Mouse (Mus musculus): ENCODE results near the gene Svs5. TPM values are rescaled to one million over a fixed set of nuclear protein-coding genes. Genes with fewer than 3 reads are reported as not detected.

Gene Svs5
- polyA plus RNA-seq, 2 experiments = not detected

DNA sequence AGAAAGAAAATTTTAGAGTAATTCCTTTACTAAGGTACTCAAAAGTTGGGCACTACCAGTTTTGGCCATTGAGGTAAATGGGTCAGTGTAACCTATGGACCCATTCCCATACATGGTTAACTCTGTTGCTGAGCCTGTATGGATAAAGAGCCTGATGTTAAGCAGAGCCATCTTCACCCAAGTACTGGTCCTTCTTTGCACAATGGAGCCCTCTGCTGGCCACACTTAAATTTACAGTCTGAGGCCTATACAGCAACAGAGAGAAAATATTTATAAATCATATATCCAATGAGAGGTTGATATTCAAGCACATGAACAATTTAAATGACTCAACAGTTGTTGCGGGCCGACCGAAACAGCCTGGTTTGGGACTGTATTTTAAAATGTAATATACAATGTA, 16.4 kb downstream of the Svs5 start:
- Histone ChIP-seq H3K9ac (ENCODE audit: low read depth, low read length, severe bottlenecking) (no peak overlapping the region), H3K36me3 (ENCODE audit: control insufficient read depth, insufficient read depth, low read length) (no peaks in the 10 kb centered on the region), H3K4me1 (ENCODE audit: control insufficient read depth, insufficient read depth, low read length) (no peaks in the 10 kb centered on the region), H3K27me3 (ENCODE audit: control insufficient read depth, insufficient read depth, low read length) (no peaks in the 10 kb centered on the region), H3K9me3 (ENCODE audit: control insufficient read depth, low read length) (no peaks in the 10 kb centered on the region), H3K27ac (replicated peaks; ENCODE audit: low read depth, low read length) (no peak overlapping the region), H3K4me2 (replicated peaks; ENCODE audit: low read depth, low read length, severe bottlenecking) (no peak overlapping the region), H3K4me3 (replicated peaks; ENCODE audit: low read length) (no peak overlapping the region)
- ATAC-seq (ENCODE audit: low FRiP score, low read depth) (no peak), DNase-seq (ENCODE audit: low spot score) (no peak)
- TF ChIP-seq POLR2A (IDR thresholded peaks at IDR 0.05; ENCODE audit: borderline replicate concordance, extremely low read depth, insufficient read depth, insufficient read length) = no peak
- WGBS = 91% methylated on average over 3 of the region's 3 CpGs

DNA sequence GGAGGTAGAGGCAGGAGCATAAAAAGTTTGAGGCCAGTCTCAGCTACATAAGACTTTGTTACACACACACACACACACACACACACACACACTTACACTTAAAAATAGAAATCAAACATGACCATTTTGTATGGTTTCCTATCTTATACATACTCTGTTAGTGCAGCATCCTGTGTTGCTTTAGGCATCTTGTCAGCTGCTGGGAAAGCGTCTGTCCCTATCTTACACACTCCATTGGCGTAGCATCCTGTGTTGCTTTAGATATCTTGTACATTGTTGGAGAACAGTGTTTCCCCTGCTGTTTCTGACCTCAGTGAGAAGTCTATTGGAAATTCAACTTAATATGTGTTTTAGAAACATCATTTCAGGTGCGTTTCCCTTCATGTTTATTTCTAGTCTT, 20.2 kb downstream of the Svs5 start:
- H3K9ac ChIP-seq (ENCODE audit: low read depth, low read length, severe bottlenecking) = no peak overlapping the region
- H3K4me2 ChIP-seq (replicated peaks; ENCODE audit: low read depth, low read length, severe bottlenecking) = no peak overlapping the region
- WGBS = 92% methylated on average over 3 of the region's 3 CpGs
- no peak for ATAC-seq (ENCODE audit: low FRiP score, low read depth)
- H3K4me1 ChIP-seq (ENCODE audit: control insufficient read depth, insufficient read depth, low read length) = no peaks in the 10 kb centered on the region
- no peaks in the 10 kb centered on the region for H3K27me3 ChIP-seq (ENCODE audit: control insufficient read depth, insufficient read depth, low read length)
- no peak overlapping the region for H3K27ac ChIP-seq (replicated peaks; ENCODE audit: low read depth, low read length)
- no peak for DNase-seq (ENCODE audit: low spot score)
- no peaks in the 10 kb centered on the region for H3K9me3 ChIP-seq (ENCODE audit: control insufficient read depth, low read length)
- H3K4me3 ChIP-seq (replicated peaks; ENCODE audit: low read length) = no peak overlapping the region
- no peak for TF ChIP-seq POLR2A (IDR thresholded peaks at IDR 0.05; ENCODE audit: borderline replicate concordance, extremely low read depth, insufficient read depth, insufficient read length)
- H3K36me3 ChIP-seq (ENCODE audit: control insufficient read depth, insufficient read depth, low read length) = no peaks in the 10 kb centered on the region

DNA sequence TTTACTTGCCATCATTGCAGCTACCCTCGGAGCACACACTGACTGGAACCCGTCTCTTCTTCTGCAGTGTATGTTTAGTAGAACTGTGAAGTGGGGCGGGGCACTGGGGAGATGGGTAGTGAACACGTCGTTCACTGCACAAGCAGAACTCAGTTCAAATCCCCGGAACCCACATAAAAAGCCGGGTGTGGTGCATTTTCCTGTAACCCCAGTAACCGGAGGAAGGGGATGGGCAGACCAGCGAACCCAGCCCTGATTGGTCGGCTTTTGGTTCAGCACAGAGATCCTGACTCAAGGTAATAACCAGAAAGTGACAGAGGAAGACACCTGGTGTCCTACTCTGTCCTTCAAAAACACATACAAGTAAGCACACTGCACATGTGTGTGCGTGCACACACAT, 20.8 kb downstream of the Svs5 start:
- TF ChIP-seq POLR2A (IDR thresholded peaks at IDR 0.05; ENCODE audit: borderline replicate concordance, extremely low read depth, insufficient read depth, insufficient read length) = no peak
- no peaks in the 10 kb centered on the region for H3K36me3 ChIP-seq (ENCODE audit: control insufficient read depth, insufficient read depth, low read length)
- no peaks in the 10 kb centered on the region for H3K9me3 ChIP-seq (ENCODE audit: control insufficient read depth, low read length)
- DNase-seq (ENCODE audit: low spot score) (no peak), ATAC-seq (ENCODE audit: low FRiP score, low read depth) (no peak)
- H3K4me2 ChIP-seq (replicated peaks; ENCODE audit: low read depth, low read length, severe bottlenecking) = no peak overlapping the region
- WGBS = 84% methylated on average over 11 of the region's 11 CpGs
- no peak overlapping the region for H3K27ac ChIP-seq (replicated peaks; ENCODE audit: low read depth, low read length)
- no peak overlapping the region for H3K4me3 ChIP-seq (replicated peaks; ENCODE audit: low read length)
- no peak overlapping the region for H3K9ac ChIP-seq (ENCODE audit: low read depth, low read length, severe bottlenecking)
- no peaks in the 10 kb centered on the region for H3K27me3 ChIP-seq (ENCODE audit: control insufficient read depth, insufficient read depth, low read length)
- no peaks in the 10 kb centered on the region for H3K4me1 ChIP-seq (ENCODE audit: control insufficient read depth, insufficient read depth, low read length)

DNA sequence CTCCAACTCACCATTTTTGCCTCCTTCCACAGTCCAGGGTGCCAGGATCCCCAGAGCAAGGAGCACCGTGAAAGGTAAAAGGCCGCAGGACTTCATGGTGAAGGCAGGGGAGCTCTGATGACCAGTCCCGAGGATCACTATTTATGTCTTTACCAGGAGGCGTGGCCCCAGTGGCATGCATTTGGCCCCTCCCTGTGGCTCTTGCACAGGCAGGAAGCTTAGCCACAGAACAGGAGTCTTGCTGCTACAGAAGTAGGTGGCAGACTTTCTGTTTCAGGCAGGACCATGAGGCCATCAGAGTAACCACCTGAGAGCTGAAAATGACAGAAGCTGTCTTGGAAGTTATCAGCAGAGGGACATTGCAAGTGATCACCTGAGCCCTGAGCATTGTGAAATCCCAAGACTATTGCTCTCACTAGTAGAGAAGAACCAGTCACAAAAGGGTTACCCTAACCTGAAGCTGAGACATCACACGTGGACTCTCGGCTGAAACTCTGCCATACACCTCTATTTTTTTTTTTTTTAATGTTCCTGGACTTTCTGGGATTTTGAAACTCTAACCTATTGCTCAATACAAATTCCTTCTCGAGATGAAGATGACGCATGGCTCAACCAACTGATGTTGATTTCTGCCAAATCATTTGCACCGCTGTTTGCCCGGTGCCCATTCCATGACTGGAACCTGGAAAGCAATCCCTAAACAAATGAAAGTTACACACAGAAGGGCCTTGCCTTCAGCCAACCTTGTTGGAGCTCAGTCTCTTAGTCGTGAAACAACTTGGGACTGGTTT, 23.8 kb downstream of the Svs5 start:
- DNase-seq (ENCODE audit: low spot score) = no peak
- Histone ChIP-seq H3K9me3 (ENCODE audit: control insufficient read depth, low read length) (no peaks in the 10 kb centered on the region), H3K4me2 (replicated peaks; ENCODE audit: low read depth, low read length, severe bottlenecking) (no peak overlapping the region), H3K4me3 (replicated peaks; ENCODE audit: low read length) (no peak overlapping the region), H3K27me3 (ENCODE audit: control insufficient read depth, insufficient read depth, low read length) (no peaks in the 10 kb centered on the region), H3K36me3 (ENCODE audit: control insufficient read depth, insufficient read depth, low read length) (no peaks in the 10 kb centered on the region), H3K9ac (ENCODE audit: low read depth, low read length, severe bottlenecking) (no peak overlapping the region), H3K4me1 (ENCODE audit: control insufficient read depth, insufficient read depth, low read length) (no peaks in the 10 kb centered on the region), H3K27ac (replicated peaks; ENCODE audit: low read depth, low read length) (no peak overlapping the region)
- ATAC-seq (ENCODE audit: low FRiP score, low read depth) = no peak
- WGBS = 73% methylated on average over 11 of the region's 11 CpGs
- TF ChIP-seq POLR2A (IDR thresholded peaks at IDR 0.05; ENCODE audit: borderline replicate concordance, extremely low read depth, insufficient read depth, insufficient read length) = no peak

GRCm38 (mm10) chr2:164358373-164358772, 25.8 kb downstream of the Svs5 start:
- DNase-seq (ENCODE audit: low spot score) (no peak), ATAC-seq (ENCODE audit: low FRiP score, low read depth) (no peak)
- Histone ChIP-seq H3K4me2 (replicated peaks; ENCODE audit: low read depth, low read length, severe bottlenecking) (no peak overlapping the region), H3K27ac (replicated peaks; ENCODE audit: low read depth, low read length) (no peak overlapping the region), H3K27me3 (ENCODE audit: control insufficient read depth, insufficient read depth, low read length) (no peaks in the 10 kb centered on the region), H3K36me3 (ENCODE audit: control insufficient read depth, insufficient read depth, low read length) (no peaks in the 10 kb centered on the region), H3K9me3 (ENCODE audit: control insufficient read depth, low read length) (no peaks in the 10 kb centered on the region), H3K9ac (ENCODE audit: low read depth, low read length, severe bottlenecking) (no peak overlapping the region), H3K4me3 (replicated peaks; ENCODE audit: low read length) (no peak overlapping the region), H3K4me1 (ENCODE audit: control insufficient read depth, insufficient read depth, low read length) (no peaks in the 10 kb centered on the region)
- no peak for TF ChIP-seq POLR2A (IDR thresholded peaks at IDR 0.05; ENCODE audit: borderline replicate concordance, extremely low read depth, insufficient read depth, insufficient read length)
- 91% methylated on average over 3 of the region's 3 CpGs for WGBS
